Mouse (Mus musculus) neural tube, embryonic 15.5 days (tissue): ENCODE results near the gene Mmp14. TPM values are rescaled to one million over a fixed set of nuclear protein-coding genes. Genes with fewer than 3 reads are reported as not detected.

Source experiments
- ATAC-seq: fragments of 200-750 bp; cut with Nextera tagmentation; 2 replicates; pipeline ENCODE4 v1.8.0; 2017; ENCODE audit warnings: mild to moderate bottlenecking, moderate TSS enrichment, moderate library complexity; ENCODE audit not compliant: low FRiP score
- H3K27ac ChIP-seq: fragments of 300-500 bp; sonication (generic); replicated peaks from 2 replicates; pipeline ENCODE4 v1.5.1; 2015; ENCODE audit warnings: mild to moderate bottlenecking, inconsistent platforms
- H3K27me3 ChIP-seq: fragments of 300-500 bp; sonication (generic); replicated peaks from 2 replicates; pipeline ENCODE4 v1.6.1; 2015; ENCODE audit warnings: inconsistent platforms
- H3K36me3 ChIP-seq: fragments of 300-500 bp; sonication (generic); 2 replicates; pipeline ENCODE4 v1.6.1; 2015; ENCODE audit warnings: inconsistent platforms
- H3K4me1 ChIP-seq: fragments of 300-500 bp; sonication (generic); 2 replicates; pipeline ENCODE4 v1.6.1; 2015; ENCODE audit warnings: inconsistent platforms
- H3K4me2 ChIP-seq: fragments of 300-500 bp; sonication (generic); 2 replicates; pipeline ENCODE4 v1.6.1; 2015; ENCODE audit warnings: inconsistent platforms, mild to moderate bottlenecking, moderate library complexity
- H3K4me3 ChIP-seq: fragments of 300-500 bp; sonication (generic); replicated peaks from 2 replicates; pipeline ENCODE4 v1.5.1; 2015; ENCODE audit warnings: mild to moderate bottlenecking, inconsistent platforms
- H3K9ac ChIP-seq: fragments of 300-500 bp; sonication (generic); replicated peaks from 2 replicates; pipeline ENCODE4 v1.6.1; 2015; ENCODE audit warnings: mild to moderate bottlenecking, inconsistent platforms
- H3K9me3 ChIP-seq: fragments of 300-500 bp; sonication (generic); replicated peaks from 2 replicates; pipeline ENCODE4 v1.6.1; 2016; ENCODE audit warnings: inconsistent platforms
- WGBS: fragments of 180-500 bp; shearing (Covaris S2); methylation state at CpG from one replicate; pipeline ENCODE4 v1.1.7; 2015; ENCODE audit warnings: mixed read lengths; 5-methylcytosine and 5-hydroxymethylcytosine counted together
- polyA plus RNA-seq: library from polyadenylated mRNA; unstranded; fragments of >200 nt; fragmentation: Nextera tagmentation; extraction: Ambion mirVana; gene quantifications from 2 replicates; pipeline ENCODE4 v1.2.1, GENCODE M21; 2015

The Mmp14 gene
- polyA plus RNA-seq, 1 experiment from 2014 or later: 40.7 TPM

GRCm38 (mm10) chr14:54481402-54481801, 50.0 kb downstream of the Mmp14 start:
- Histone ChIP-seq H3K9me3 (no peaks in the 10 kb centered on the region), H3K4me1 (peaks cover 32% of the 10 kb centered on the region), H3K27ac (no peak overlapping the region), H3K4me2 (no peak overlapping the region), H3K27me3 (peaks cover 19% of the 10 kb centered on the region; the same call in 1 of the 2 replicates), H3K9ac (no peak overlapping the region), H3K4me3 (no peak overlapping the region), H3K36me3 (no peaks in the 10 kb centered on the region)
- no peak for ATAC-seq
- 85% methylated on average over 8 of the region's 8 CpGs for WGBS

- H3K9ac ChIP-seq: no peak overlapping the region
- no peak overlapping the region for H3K4me2 ChIP-seq
- no peak for ATAC-seq
- no peaks in the 10 kb centered on the region for H3K9me3 ChIP-seq
- no peak overlapping the region for H3K4me3 ChIP-seq
- 34% methylated on average over 9 of the region's 9 CpGs for WGBS
- H3K4me1 ChIP-seq: peaks cover 21% of the 10 kb centered on the region
- peaks cover 19% of the 10 kb centered on the region; the same call in 1 of the 2 replicates for H3K27me3 ChIP-seq
- H3K27ac ChIP-seq: no peak overlapping the region
- no peaks in the 10 kb centered on the region for H3K36me3 ChIP-seq
These were observed 51.1 kb downstream of the Mmp14 start for GRCm38 (mm10) chr14:54482498-54482897.

GRCm38 (mm10) chr14:54485899-54486298, 54.5 kb downstream of the Mmp14 start:
- 93% methylated on average over 7 of the region's 7 CpGs for WGBS
- Histone ChIP-seq H3K27ac (no peak overlapping the region), H3K4me1 (no peaks in the 10 kb centered on the region), H3K4me3 (no peak overlapping the region), H3K4me2 (no peak overlapping the region), H3K36me3 (no peaks in the 10 kb centered on the region), H3K9me3 (no peaks in the 10 kb centered on the region), H3K27me3 (no peaks in the 10 kb centered on the region), H3K9ac (no peak overlapping the region)
- ATAC-seq: no peak

GRCm38 (mm10) chr14:54487732-54488131, 56.3 kb downstream of the Mmp14 start:
- 73% methylated on average over 2 of the region's 2 CpGs for WGBS
- Histone ChIP-seq H3K4me1 (no peaks in the 10 kb centered on the region), H3K9me3 (no peaks in the 10 kb centered on the region), H3K27ac (no peak overlapping the region), H3K4me2 (no peak overlapping the region), H3K9ac (no peak overlapping the region), H3K27me3 (no peaks in the 10 kb centered on the region), H3K36me3 (no peaks in the 10 kb centered on the region), H3K4me3 (no peak overlapping the region)
- ATAC-seq: no peak

- Histone ChIP-seq H3K4me2 (no peak overlapping the region), H3K4me3 (no peak overlapping the region), H3K27me3 (no peaks in the 10 kb centered on the region), H3K36me3 (no peaks in the 10 kb centered on the region), H3K27ac (no peak overlapping the region), H3K9ac (no peak overlapping the region), H3K4me1 (no peaks in the 10 kb centered on the region), H3K9me3 (no peaks in the 10 kb centered on the region)
- ATAC-seq: no peak
These were observed 56.9 kb downstream of the Mmp14 start for GRCm38 (mm10) chr14:54488350-54488749.

- no peaks in the 10 kb centered on the region for H3K36me3 ChIP-seq
- no peak for ATAC-seq
- no peak overlapping the region for H3K9ac ChIP-seq
- H3K4me3 ChIP-seq: no peak overlapping the region
- H3K27me3 ChIP-seq: no peaks in the 10 kb centered on the region
- no peak overlapping the region for H3K4me2 ChIP-seq
- no peaks in the 10 kb centered on the region for H3K9me3 ChIP-seq
- no peak overlapping the region for H3K27ac ChIP-seq
- H3K4me1 ChIP-seq: no peaks in the 10 kb centered on the region
- WGBS: 73% methylated on average over 18 of the region's 18 CpGs
These were observed 61.1 kb downstream of the Mmp14 start for GRCm38 (mm10) chr14:54492345-54493131.

- ATAC-seq: no peak
- no peaks in the 10 kb centered on the region for H3K9me3 ChIP-seq
- H3K4me1 ChIP-seq: no peaks in the 10 kb centered on the region
- H3K36me3 ChIP-seq: no peaks in the 10 kb centered on the region
- no peak overlapping the region for H3K27ac ChIP-seq
- no peak overlapping the region for H3K9ac ChIP-seq
- H3K4me3 ChIP-seq: no peak overlapping the region
- H3K27me3 ChIP-seq: no peaks in the 10 kb centered on the region
- 98% methylated on average over 5 of the region's 5 CpGs for WGBS
- H3K4me2 ChIP-seq: no peak overlapping the region
These were observed 61.8 kb downstream of the Mmp14 start for GRCm38 (mm10) chr14:54493236-54493635.

GRCm38 (mm10) chr14:54494234-54494633, 62.8 kb downstream of the Mmp14 start:
- Histone ChIP-seq H3K27ac (no peak overlapping the region), H3K9ac (no peak overlapping the region), H3K4me3 (no peak overlapping the region), H3K4me1 (no peaks in the 10 kb centered on the region), H3K27me3 (no peaks in the 10 kb centered on the region), H3K36me3 (no peaks in the 10 kb centered on the region), H3K9me3 (no peaks in the 10 kb centered on the region), H3K4me2 (no peak overlapping the region)
- ATAC-seq: no peak
- WGBS: 2% methylated on average over 3 of the region's 3 CpGs

Other genes with a start within 250 kb of the Mmp14 start
- gene Dad1, start 177.5 kb upstream of the Mmp14 start, polyA plus RNA-seq: 414 and 416 TPM in 2 replicates
- 54.0 and 58.6 TPM in 2 replicates for gene Abhd4, start 177.4 kb upstream of the Mmp14 start, polyA plus RNA-seq
- not detected in 2 replicates for gene Olfr49, start 146.7 kb upstream of the Mmp14 start, polyA plus RNA-seq
- 59.6 and 61.3 TPM in 2 replicates for gene Oxa1l, start 70.8 kb upstream of the Mmp14 start, polyA plus RNA-seq
- 6.2 and 7.9 TPM in 2 replicates for gene Slc7a7, start 13.8 kb upstream of the Mmp14 start, polyA plus RNA-seq
- gene Mrpl52, start 4.7 kb upstream of the Mmp14 start, polyA plus RNA-seq: 236 and 303 TPM in 2 replicates
- 31.8 and 33.7 TPM in 2 replicates for gene Lrp10, start 32.5 kb downstream of the Mmp14 start, polyA plus RNA-seq
- gene Rem2, start 44.5 kb downstream of the Mmp14 start, polyA plus RNA-seq: 32.3 and 44.0 TPM in 2 replicates
- gene Prmt5, start 85.9 kb downstream of the Mmp14 start, polyA plus RNA-seq: 92.3 and 93.9 TPM in 2 replicates
- gene Haus4, start 123.0 kb downstream of the Mmp14 start, polyA plus RNA-seq: 20.5 and 34.8 TPM in 2 replicates
- gene Ajuba, start 145.9 kb downstream of the Mmp14 start, polyA plus RNA-seq: 6.1 and 12.9 TPM in 2 replicates
- gene 4931414P19Rik, start 174.4 kb downstream of the Mmp14 start, polyA plus RNA-seq: 4.4 and 6.5 TPM in 2 replicates
- gene Psmb5, start 186.4 kb downstream of the Mmp14 start, polyA plus RNA-seq: 446 and 448 TPM in 2 replicates
- 0.04 and 27.8 TPM in 2 replicates for gene Psmb11, start 189.8 kb downstream of the Mmp14 start, polyA plus RNA-seq
- gene Gm17606, start 209.3 kb downstream of the Mmp14 start, polyA plus RNA-seq: not detected in 2 replicates
- gene Cdh24, start 209.8 kb downstream of the Mmp14 start, polyA plus RNA-seq: 13.2 and 14.0 TPM in 2 replicates